ENCODE assay signal across 8 mouse cellular contexts in the genomic region with DNA sequence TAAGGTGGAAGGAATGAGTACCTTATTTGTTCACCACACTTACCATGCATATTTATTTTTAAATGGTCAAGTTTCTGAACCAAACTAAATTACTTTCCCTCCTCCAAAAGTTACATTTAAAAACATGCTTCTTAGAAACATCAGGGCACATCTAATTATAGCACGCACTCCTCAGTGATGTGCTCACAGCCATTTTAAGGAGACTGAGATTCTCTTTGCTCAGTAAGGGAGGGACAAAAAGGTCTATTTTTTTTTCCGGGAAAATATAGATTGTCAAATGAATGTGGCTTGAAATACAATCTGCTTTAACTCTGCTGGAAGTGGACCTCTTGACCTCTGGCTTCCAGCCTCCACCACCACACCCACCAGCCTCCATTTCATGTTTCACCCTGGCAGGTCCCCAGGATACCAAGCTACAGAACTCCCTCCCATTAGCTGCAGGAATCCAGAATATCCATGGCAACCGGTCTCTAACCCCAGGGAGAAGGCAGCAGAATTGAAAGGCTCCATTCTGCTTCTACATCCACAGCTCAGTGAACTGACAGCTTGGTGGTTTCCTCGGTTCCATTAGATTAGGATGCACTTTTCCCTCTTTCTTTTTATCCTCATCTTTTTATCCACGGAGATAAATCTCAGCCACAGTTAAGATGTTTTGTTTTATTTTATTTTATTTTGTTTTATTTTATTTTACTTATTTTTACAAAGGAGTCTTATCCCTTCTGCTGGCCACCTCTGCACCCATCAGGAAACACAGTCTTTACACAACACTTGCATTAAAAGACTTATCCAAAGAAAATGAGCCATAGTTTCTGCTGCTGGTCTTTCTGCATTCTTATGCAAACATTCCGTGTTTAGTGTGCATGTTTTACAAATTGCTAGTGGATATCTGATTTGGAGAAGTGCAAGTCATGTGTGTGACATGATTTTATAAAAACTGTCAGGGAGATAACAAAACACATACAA.
A peak's percentile ranks its signal among the peaks of the same experiment; 100 is the strongest.
DNase-seq lines count a peak whose midpoint lies in the region; ATAC-seq lines count a peak whose summit lies in the region.
"Had no signal": no experiment of that assay in that cellular context is flagged by ENCODE, and none has a peak within 500 bp of the region (broad histone marks: within the 10 kb centered on the region; RNA-seq: fewer than 3 reads in every experiment).

No protein-coding gene starts in this region.

- no peak overlapping the region; the same call in 1 of the 2 replicates for H3K4me2 ChIP-seq in forebrain, embryonic 15.5 days (replicated peaks)
- no peak overlapping the region for H3K4me2 ChIP-seq in hindbrain, embryonic 16.5 days (ENCODE audit: low read length)
- peak overlapping the region; percentile 6 for H3K4me2 ChIP-seq in midbrain, embryonic 12.5 days (replicated peaks)
- H3K4me2 ChIP-seq: stomach, embryonic 15.5 days had no signal

- no peak overlapping the region for H3K4me3 ChIP-seq in forebrain, embryonic 15.5 days
- no peak overlapping the region for H3K4me3 ChIP-seq in hindbrain, embryonic 16.5 days (ENCODE audit: low read length)
- no peak overlapping the region for H3K4me3 ChIP-seq in midbrain, embryonic 12.5 days
- H3K4me3 ChIP-seq: stomach, embryonic 15.5 days had no signal

- no peaks in the 10 kb centered on the region for H3K36me3 ChIP-seq in forebrain, embryonic 15.5 days
- H3K36me3 ChIP-seq in hindbrain, embryonic 16.5 days (ENCODE audit: control insufficient read depth, insufficient read depth, low read length) = no peaks in the 10 kb centered on the region
- H3K36me3 ChIP-seq in midbrain, embryonic 12.5 days = no peaks in the 10 kb centered on the region
- H3K36me3 ChIP-seq: stomach, embryonic 15.5 days had no signal

- ATAC-seq in forebrain, embryonic 15.5 days (replicated peaks) = peak; percentile 97
- ATAC-seq in hindbrain, embryonic 16.5 days = peak; percentile 98
- peak; percentile 97 for ATAC-seq in midbrain, embryonic 12.5 days (ENCODE audit: low FRiP score, low read depth)

- peak overlapping the region; percentile 76 for H3K27ac ChIP-seq in forebrain, embryonic 15.5 days (replicated peaks)
- H3K27ac ChIP-seq in hindbrain, embryonic 16.5 days (ENCODE audit: low read depth, low read length) = peak overlapping the region; percentile 57
- peak overlapping the region; percentile 74 for H3K27ac ChIP-seq in midbrain, embryonic 12.5 days (replicated peaks)
- H3K27ac ChIP-seq: stomach, embryonic 15.5 days had no signal

- no peak overlapping the region for H3K9ac ChIP-seq in forebrain, embryonic 15.5 days (replicated peaks)
- H3K9ac ChIP-seq in hindbrain, embryonic 16.5 days (ENCODE audit: low read depth, low read length) = no peak overlapping the region
- H3K9ac ChIP-seq in midbrain, embryonic 12.5 days (replicated peaks) = no peak overlapping the region
- H3K9ac ChIP-seq: stomach, embryonic 15.5 days had no signal

- peak; percentile 64 for DNase-seq in NIH3T3 (ENCODE audit: low read depth)
- peak; percentile 79 for DNase-seq in brain, adult 2 months (ENCODE audit: low read depth, low spot score)
- no peak for DNase-seq in thymus, postnatal 4 days
- DNase-seq in urinary bladder, adult 2 months (ENCODE audit: low spot score) = no peak

- 4% methylated on average over 6 of the region's 6 CpGs for WGBS in forebrain, embryonic 15.5 days
- 6% methylated on average over 6 of the region's 6 CpGs for WGBS in hindbrain, embryonic 16.5 days
- WGBS in midbrain, embryonic 12.5 days = 5% methylated on average over 6 of the region's 6 CpGs

- no peaks in the 10 kb centered on the region for H3K27me3 ChIP-seq in forebrain, embryonic 15.5 days
- no peaks in the 10 kb centered on the region for H3K27me3 ChIP-seq in hindbrain, embryonic 16.5 days (replicated peaks; ENCODE audit: control insufficient read depth, insufficient read depth, low read length)
- H3K27me3 ChIP-seq in midbrain, embryonic 12.5 days = no peaks in the 10 kb centered on the region
- H3K27me3 ChIP-seq: stomach, embryonic 15.5 days had no signal

- no peaks in the 10 kb centered on the region for H3K9me3 ChIP-seq in forebrain, embryonic 15.5 days
- no peaks in the 10 kb centered on the region for H3K9me3 ChIP-seq in hindbrain, embryonic 16.5 days (ENCODE audit: control insufficient read depth, low read length)
- no peaks in the 10 kb centered on the region for H3K9me3 ChIP-seq in midbrain, embryonic 12.5 days
- H3K9me3 ChIP-seq: stomach, embryonic 15.5 days had no signal

- peaks cover 24% of the 10 kb centered on the region for H3K4me1 ChIP-seq in forebrain, embryonic 15.5 days
- peaks cover 9% of the 10 kb centered on the region for H3K4me1 ChIP-seq in hindbrain, embryonic 16.5 days (ENCODE audit: control insufficient read depth, insufficient read depth, low read depth, low read length)
- peaks cover 14% of the 10 kb centered on the region for H3K4me1 ChIP-seq in midbrain, embryonic 12.5 days
- H3K4me1 ChIP-seq: stomach, embryonic 15.5 days had no signal

Comparison
In these comparisons a context has a peak if more than half of its experiments do, and no peak if none do; other contexts are left out.
1. DNase-seq: peak in NIH3T3 (single experiment) and brain, adult 2 months (single experiment); none in thymus, postnatal 4 days (single experiment) and urinary bladder, adult 2 months (single experiment).
2. Peak in every context shown above with its lines, with median percentiles within 50 percentile points of each other: ATAC-seq and H3K27ac ChIP-seq.